Mouse (Mus musculus) liver, embryonic 14.5 days (tissue): Measurements from ENCODE around the gene Dusp11.
"Not testable (repeated sequence)": the region's sequence is repeated elsewhere in the genome, so short reads cannot be mapped to it uniquely, and the experiment has no call there.

Experiments used
- CTCF ChIP-seq: IDR thresholded peaks from 2 replicates; pipeline ENCODE4 v1.5.1; 2016; ENCODE audit warnings: antibody characterized with exemption, low read depth, control low read depth
- EP300 ChIP-seq: IDR thresholded peaks from 2 replicates; pipeline ENCODE4 v1.6.1; 2016; ENCODE audit warnings: antibody characterized with exemption, low read depth

DNA sequence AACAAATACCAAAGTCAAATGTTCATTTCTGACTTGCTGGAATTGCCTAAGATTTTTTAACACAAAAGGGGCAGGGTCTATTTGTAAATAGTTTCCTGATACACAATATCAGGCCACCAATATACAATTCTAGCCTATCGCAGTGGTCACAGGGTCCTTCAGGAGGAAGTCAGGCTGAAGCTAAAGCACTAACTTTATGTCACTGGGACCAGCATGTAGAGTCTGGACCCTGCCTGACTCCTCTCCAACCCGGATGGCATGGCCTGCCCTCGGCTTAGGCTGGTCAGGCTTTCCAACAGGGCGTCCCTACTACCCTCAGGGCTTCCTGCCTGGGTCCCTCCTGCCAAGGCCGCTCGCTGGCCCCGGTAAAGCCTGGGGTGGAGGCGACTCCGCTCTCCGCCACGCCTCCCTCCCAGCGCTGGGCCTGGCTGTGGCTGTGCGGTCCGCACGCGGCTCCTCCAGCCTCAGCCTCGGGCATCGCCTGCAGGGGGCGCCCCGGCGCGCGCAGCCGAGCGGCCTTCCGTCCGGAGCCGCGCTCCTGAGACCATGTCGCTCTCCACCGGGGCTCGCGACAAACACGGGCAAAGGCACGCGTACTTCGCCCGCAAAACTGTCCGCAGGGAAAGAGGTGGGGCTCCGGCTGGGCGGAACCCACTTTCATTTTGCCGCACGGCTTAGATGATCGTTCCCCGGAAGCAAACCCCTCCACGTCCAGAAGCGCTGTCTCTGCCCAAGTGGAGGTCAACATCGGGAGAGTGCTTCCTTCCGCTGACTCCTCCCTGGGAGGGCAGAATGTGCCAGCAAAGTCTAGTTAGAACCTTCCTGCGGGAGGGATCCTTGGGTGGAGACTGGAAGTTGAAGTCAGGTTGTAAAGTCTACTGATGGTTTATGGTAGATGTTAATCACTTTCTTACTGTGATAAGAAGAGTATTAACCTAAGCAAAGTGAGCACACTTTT lies 24.7 kb downstream of the Dusp11 start:
- TF ChIP-seq CTCF: peak; percentile 58
- TF ChIP-seq EP300: not testable (repeated sequence)
